Mouse (Mus musculus) erythroblast, embryonic 14.5 days (primary cell): Measurements from ENCODE around the gene Ppm1l. TPM values are rescaled to one million over a fixed set of nuclear protein-coding genes. Genes with fewer than 3 reads are reported as not detected.

ENCODE experiments used
- H3K27me3 ChIP-seq: 2 replicates; pipeline ENCODE4 v1.6.1; 2012; ENCODE audit warnings: inconsistent platforms; ENCODE audit not compliant: control insufficient read depth
- H3K36me3 ChIP-seq: 2 replicates; pipeline ENCODE4 v1.6.1; 2012; ENCODE audit warnings: mild to moderate bottlenecking, inconsistent platforms; ENCODE audit not compliant: control insufficient read depth
- H3K4me1 ChIP-seq: 2 replicates; pipeline ENCODE4 v1.6.1; 2012; ENCODE audit warnings: inconsistent platforms; ENCODE audit not compliant: control insufficient read depth
- H3K4me3 ChIP-seq: replicated peaks from 2 replicates; pipeline ENCODE3; 2012; ENCODE audit warnings: moderate library complexity, mild to moderate bottlenecking, inconsistent platforms
- H3K9me3 ChIP-seq: 2 replicates; pipeline ENCODE4 v1.6.1; 2012; ENCODE audit warnings: low read length, inconsistent platforms, mixed read lengths; ENCODE audit not compliant: control insufficient read depth
- GATA1 ChIP-seq: IDR thresholded peaks from 2 replicates; pipeline ENCODE4 v1.6.1; 2012; ENCODE audit warnings: low read length, inconsistent platforms, mixed read lengths
- TAL1 ChIP-seq: IDR thresholded peaks from 3 replicates; pipeline ENCODE4 v1.6.1; 2012; ENCODE audit warnings: low read length, inconsistent platforms, mixed read lengths
- polyA plus RNA-seq: library from polyadenylated mRNA; stranded (reverse); fragments of >175 nt; gene quantifications from 2 replicates; pipeline ENCODE4 v1.2.3, GENCODE M21; 2012

Ppm1l gene
- polyA plus RNA-seq, 1 experiment: 0.28 TPM

- no peak for TF ChIP-seq TAL1
- TF ChIP-seq GATA1: no peak
Observed at GRCm38 (mm10) chr3:69607468-69607867, 290.8 kb downstream of the Ppm1l start.

GRCm38 (mm10) chr3:69607909-69608308, 291.2 kb downstream of the Ppm1l start:
- H3K27me3 ChIP-seq: no peaks in the 10 kb centered on the region
- no peaks in the 10 kb centered on the region for H3K4me1 ChIP-seq
- TF ChIP-seq TAL1 (no peak), GATA1 (no peak)
- no peaks in the 10 kb centered on the region for H3K36me3 ChIP-seq
- no peak overlapping the region for H3K4me3 ChIP-seq
- H3K9me3 ChIP-seq: peaks cover 7% of the 10 kb centered on the region

More at GRCm38 (mm10) chr3:69607468-69607867, 290.8 kb downstream of the Ppm1l start:
- peaks cover 3% of the 10 kb centered on the region for H3K9me3 ChIP-seq
- H3K36me3 ChIP-seq: no peaks in the 10 kb centered on the region
- H3K4me3 ChIP-seq: no peak overlapping the region
- H3K4me1 ChIP-seq: no peaks in the 10 kb centered on the region
- no peaks in the 10 kb centered on the region for H3K27me3 ChIP-seq

Other genes with a start within 250 kb of the Ppm1l start
- 0.58 and 0.60 TPM in 2 replicates for gene Kpna4, start 189.7 kb upstream of the Ppm1l start, polyA plus RNA-seq
- not detected in 2 replicates for gene Arl14, start 94.4 kb upstream of the Ppm1l start, polyA plus RNA-seq